Mouse (Mus musculus) thymus, adult 2 months (tissue): ENCODE results near the gene Pde4d.

ENCODE experiments used
- CTCF ChIP-seq: fragments of 200-500 bp; IDR thresholded peaks from 2 replicates; pipeline ENCODE4 v1.5.1; 2012; ENCODE audit warnings: mild to moderate bottlenecking, control low read depth, low read length, moderate library complexity, borderline replicate concordance; ENCODE audit not compliant: control insufficient read depth, poor library complexity, insufficient read depth; ENCODE audit errors: extremely low read depth
- POLR2A ChIP-seq: fragments of 200-500 bp; IDR thresholded peaks from 2 replicates; pipeline ENCODE4 v1.6.1; 2012; ENCODE audit warnings: mild to moderate bottlenecking, low read length, control low read depth, moderate library complexity; ENCODE audit not compliant: control insufficient read depth, poor library complexity, insufficient read depth; ENCODE audit errors: extremely low read depth

DNA sequence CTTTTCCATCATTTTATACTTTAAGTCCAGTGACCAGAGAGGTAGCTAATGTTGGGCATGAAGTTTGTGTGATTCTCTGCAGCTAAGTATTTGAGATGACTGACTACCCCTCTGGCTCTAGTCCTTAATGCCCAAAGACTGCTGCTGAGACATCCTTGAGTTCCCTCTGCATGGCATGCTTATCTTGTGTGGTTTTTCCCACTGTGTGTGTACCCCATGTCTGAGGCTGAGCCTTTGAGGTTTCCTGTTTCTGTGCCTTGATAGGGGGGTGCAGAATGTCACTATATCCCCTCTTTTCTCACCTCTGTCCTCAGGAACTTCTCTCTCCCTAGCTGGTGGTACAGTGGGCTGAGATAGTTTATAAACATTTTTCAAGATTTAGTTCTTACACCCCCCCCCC, 14.1 kb upstream of the Pde4d start:
- no peak for TF ChIP-seq POLR2A
- no peak for TF ChIP-seq CTCF
